Mouse (Mus musculus) cerebellum, adult 2 months (tissue): ENCODE results near the gene Naa25.

Source experiments
- CTCF ChIP-seq: fragments of 200-500 bp; IDR thresholded peaks from 2 replicates; pipeline ENCODE4 v1.5.1; 2011; ENCODE audit warnings: low read depth, mild to moderate bottlenecking, control low read depth, low read length, moderate library complexity, borderline replicate concordance; ENCODE audit not compliant: insufficient read depth
- POLR2A ChIP-seq: fragments of 200-500 bp; IDR thresholded peaks from 2 replicates; pipeline ENCODE4 v1.6.1; 2011; ENCODE audit warnings: low read length, control low read depth, borderline replicate concordance; ENCODE audit not compliant: insufficient read depth

DNA sequence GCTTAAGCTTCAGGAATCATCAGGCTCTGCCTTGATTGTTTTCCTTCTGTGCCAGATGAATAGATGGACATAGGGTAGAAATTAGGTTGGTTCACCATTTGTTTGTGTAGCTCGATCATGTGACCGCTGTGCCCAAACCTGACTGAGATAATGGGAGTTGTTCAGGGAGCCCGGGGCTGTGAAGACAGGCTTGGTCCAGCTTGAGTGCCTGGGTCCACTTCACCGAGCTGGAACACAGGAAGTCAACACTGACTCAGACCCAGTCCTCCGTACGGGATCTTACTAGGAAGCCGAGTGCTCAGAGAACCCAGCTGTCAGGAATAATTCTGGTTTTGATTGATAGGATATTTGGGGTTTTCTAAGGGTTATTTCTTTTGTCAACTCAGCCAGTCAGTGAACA, 76.9 kb downstream of the Naa25 start:
- TF ChIP-seq CTCF (no peak), POLR2A (no peak)
